Mouse (Mus musculus): Measurements from ENCODE around the gene Fkbp7.

The Fkbp7 gene

GRCm38 (mm10) chr2:76672966-76673392 lies at the start of gene Fkbp7:
Gene Fkbp7, minus strand, starts transcription at chr2:76673116.
- peak; percentile 96 for DNase-seq

GRCm38 (mm10) chr2:76719650-76720049 lies 46.7 kb upstream of the Fkbp7 start:
- DNase-seq: no peak

GRCm38 (mm10) chr2:76714984-76715383 lies 42.1 kb upstream of the Fkbp7 start:
- DNase-seq: no peak

- no peak for DNase-seq
These were observed 35.6 kb upstream of the Fkbp7 start for GRCm38 (mm10) chr2:76708512-76708911.

GRCm38 (mm10) chr2:76705655-76706054 lies 32.7 kb upstream of the Fkbp7 start:
- DNase-seq: no peak

GRCm38 (mm10) chr2:76702751-76703150 lies 29.8 kb upstream of the Fkbp7 start:
- DNase-seq: no peak

GRCm38 (mm10) chr2:76702188-76702587 lies 29.3 kb upstream of the Fkbp7 start:
- DNase-seq: no peak

GRCm38 (mm10) chr2:76695290-76695689 lies 22.4 kb upstream of the Fkbp7 start:
- no peak for DNase-seq

GRCm38 (mm10) chr2:76693765-76694164 lies 20.8 kb upstream of the Fkbp7 start:
- no peak for DNase-seq

GRCm38 (mm10) chr2:76690436-76691204 lies 17.7 kb upstream of the Fkbp7 start:
- DNase-seq: peak; percentile 13 to 20

GRCm38 (mm10) chr2:76688162-76688561 lies 15.2 kb upstream of the Fkbp7 start:
- no peak for DNase-seq

GRCm38 (mm10) chr2:76687608-76688007 lies 14.7 kb upstream of the Fkbp7 start:
- DNase-seq: no peak

GRCm38 (mm10) chr2:76686986-76687385 lies 14.1 kb upstream of the Fkbp7 start:
- DNase-seq: no peak

- DNase-seq: no peak
These were observed 9.4 kb upstream of the Fkbp7 start for GRCm38 (mm10) chr2:76682301-76682700.

GRCm38 (mm10) chr2:76676401-76677226 lies 3.7 kb upstream of the Fkbp7 start:
- DNase-seq: no peak

- peak in 1 of 2 experiments; percentile 12 for DNase-seq
These were observed 3.0 kb upstream of the Fkbp7 start for GRCm38 (mm10) chr2:76675949-76676348.

- peak; percentile 47 to 61 for DNase-seq
These were observed 2.5 kb upstream of the Fkbp7 start for GRCm38 (mm10) chr2:76675451-76675850.

- DNase-seq: peak; percentile 90 to 92
These were observed 2.0 kb upstream of the Fkbp7 start, which contains the start of gene Plekha3 for GRCm38 (mm10) chr2:76674725-76675427. Gene Plekha3, plus strand, starts transcription at chr2:76675281.

GRCm38 (mm10) chr2:76673472-76674081 lies 661 bp upstream of the Fkbp7 start:
- peak; percentile 53 to 67 for DNase-seq

- DNase-seq: no peak
These were observed 676 bp downstream of the Fkbp7 start for GRCm38 (mm10) chr2:76672134-76672745.

GRCm38 (mm10) chr2:76671641-76672040 lies 1.3 kb downstream of the Fkbp7 start:
- DNase-seq: no peak

GRCm38 (mm10) chr2:76667200-76667599 lies 5.7 kb downstream of the Fkbp7 start:
- no peak for DNase-seq
